19 mouse cellular contexts compared by ENCODE assay signal in the genomic region with DNA sequence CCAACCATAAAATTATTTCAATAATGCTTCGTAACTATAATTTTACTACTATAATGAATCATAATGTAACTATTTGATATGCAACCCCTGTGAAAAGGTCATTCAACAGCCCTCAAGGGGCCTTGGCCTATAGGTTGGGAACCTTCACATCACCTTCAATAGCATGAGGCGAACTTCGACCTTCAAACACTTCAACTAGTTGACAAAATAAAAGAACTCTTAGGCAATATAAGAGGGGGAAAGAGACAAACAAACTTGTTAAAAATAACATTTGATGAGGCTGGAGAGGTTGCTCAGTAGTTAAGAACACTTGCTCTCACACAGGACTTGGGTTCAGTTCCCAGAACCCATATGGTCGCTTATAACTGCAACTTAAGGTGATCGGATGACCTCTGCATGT. TPM values are rescaled to one million over a fixed set of nuclear protein-coding genes. Genes with fewer than 3 reads are reported as not detected.
DNase-seq lines count a peak whose midpoint lies in the region; ATAC-seq and TF ChIP-seq lines count a peak whose summit lies in the region.
"Had no signal": no experiment of that assay in that cellular context is flagged by ENCODE, and none has a peak within 500 bp of the region (broad histone marks: within the 10 kb centered on the region; RNA-seq: fewer than 3 reads in every experiment).

No protein-coding gene starts in this region.

- peaks cover 11% of the 10 kb centered on the region for H3K4me1 ChIP-seq in liver, adult 2 months (ENCODE audit: control insufficient read depth, insufficient read depth, low read length)
- H3K4me1 ChIP-seq in liver, embryonic 12.5 days, result peaks cover 46% of the 10 kb centered on the region
- peaks cover 24% of the 10 kb centered on the region for H3K4me1 ChIP-seq in liver, postnatal 0 days (ENCODE audit: insufficient read depth)
- H3K4me1 ChIP-seq in liver, embryonic 11.5 days (replicated peaks; ENCODE audit: control insufficient read depth, insufficient read depth, low read length), result peaks cover 10% of the 10 kb centered on the region

- DNase-seq in liver, adult 2 months (ENCODE audit: extremely low read depth, low read depth, low spot score), result peak; percentile 54
- no peak for DNase-seq in liver, postnatal 0 days
- DNase-seq in liver, embryonic 11.5 days (ENCODE audit: low spot score), result no peak
- DNase-seq: adrenal gland, adult 2 months; adrenal gland, adult 8-10 months; adrenal gland, postnatal 10 days; adrenal gland, postnatal 14 days; adrenal gland, postnatal 25 days; adrenal gland, postnatal 36 days; B cell, adult 2 months; cerebellum, adult 11 months; cerebellum, adult 11-12 months; cerebellum, adult 18-20 months had no signal

- no peak for TF ChIP-seq CTCF in liver, adult 2 months (IDR thresholded peaks at IDR 0.05; ENCODE audit: low read depth, low read length)
- TF ChIP-seq CTCF in liver, postnatal 0 days (IDR thresholded peaks at IDR 0.05; ENCODE audit: low read depth), result no peak

- WGBS in liver, adult 2 months, result 73% methylated on average over 5 of the region's 5 CpGs
- WGBS in liver, embryonic 12.5 days (ENCODE audit: insufficient replicate concordance), result 94% methylated on average over 5 of the region's 5 CpGs
- WGBS in liver, postnatal 0 days (ENCODE audit: insufficient replicate concordance), result 88% methylated on average over 5 of the region's 5 CpGs
- 94% methylated on average over 5 of the region's 5 CpGs for WGBS in liver, embryonic 11.5 days

- H3K9ac ChIP-seq in liver, adult 2 months (ENCODE audit: low read depth, low read length), result no peak overlapping the region
- no peak overlapping the region for H3K9ac ChIP-seq in liver, embryonic 12.5 days
- no peak overlapping the region for H3K9ac ChIP-seq in liver, postnatal 0 days (replicated peaks)
- no peak overlapping the region for H3K9ac ChIP-seq in liver, embryonic 11.5 days (ENCODE audit: low read depth, low read length)

- no peak for ATAC-seq in liver, embryonic 12.5 days
- peak; percentile 50; the same call in 1 of the 2 replicates for ATAC-seq in liver, postnatal 0 days
- no peak for ATAC-seq in liver, embryonic 11.5 days (replicated peaks; ENCODE audit: low FRiP score)
- ATAC-seq: activated CD4-positive, CD25-positive, alpha-beta regulatory T cell, adult 4 months; CD4-positive, CD25-positive, alpha-beta regulatory T cell, adult 4 months; Patski had no signal

- H3K9me3 ChIP-seq in liver, embryonic 12.5 days (replicated peaks), result no peaks in the 10 kb centered on the region
- H3K9me3 ChIP-seq in liver, postnatal 0 days (ENCODE audit: low read length), result no peaks in the 10 kb centered on the region
- H3K9me3 ChIP-seq in liver, embryonic 11.5 days (ENCODE audit: control insufficient read depth, low read length), result no peaks in the 10 kb centered on the region
- H3K9me3 ChIP-seq: G1E had no signal

- H3K27ac ChIP-seq in liver, adult 2 months (replicated peaks; ENCODE audit: insufficient read depth, low read depth, low read length), result no peak overlapping the region; the same call in 1 of the 2 replicates
- no peak overlapping the region for H3K27ac ChIP-seq in liver, embryonic 12.5 days
- H3K27ac ChIP-seq in liver, postnatal 0 days (ENCODE audit: low read depth), result peak overlapping the region; percentile 49
- H3K27ac ChIP-seq in liver, embryonic 11.5 days (ENCODE audit: low read depth, low read length), result no peak overlapping the region

- peaks cover 37% of the 10 kb centered on the region for H3K79me2 ChIP-seq in liver, adult 2 months (ENCODE audit: control insufficient read depth, insufficient read depth, low read length)

- no peak for TF ChIP-seq EP300 in liver, postnatal 0 days (IDR thresholded peaks at IDR 0.05; ENCODE audit: low read depth)

- no peak overlapping the region for H3K4me2 ChIP-seq in liver, embryonic 12.5 days
- no peak overlapping the region for H3K4me2 ChIP-seq in liver, postnatal 0 days (ENCODE audit: low read depth, low read length)
- no peak overlapping the region for H3K4me2 ChIP-seq in liver, embryonic 11.5 days

- H3K36me3 ChIP-seq in liver, adult 2 months (ENCODE audit: control insufficient read depth, insufficient read depth, low read length), result no peaks in the 10 kb centered on the region
- H3K36me3 ChIP-seq in liver, embryonic 12.5 days, result no peaks in the 10 kb centered on the region
- H3K36me3 ChIP-seq in liver, postnatal 0 days (replicated peaks; ENCODE audit: insufficient read depth, low read length), result no peaks in the 10 kb centered on the region
- no peaks in the 10 kb centered on the region for H3K36me3 ChIP-seq in liver, embryonic 11.5 days (ENCODE audit: control insufficient read depth, insufficient read depth, low read length)

- H3K27me3 ChIP-seq in liver, adult 2 months (ENCODE audit: control insufficient read depth, insufficient read depth, low read length), result no peaks in the 10 kb centered on the region
- H3K27me3 ChIP-seq in liver, embryonic 12.5 days (replicated peaks), result no peaks in the 10 kb centered on the region
- no peaks in the 10 kb centered on the region for H3K27me3 ChIP-seq in liver, postnatal 0 days (ENCODE audit: insufficient read depth, low read length)
- no peaks in the 10 kb centered on the region for H3K27me3 ChIP-seq in liver, embryonic 11.5 days (replicated peaks; ENCODE audit: control insufficient read depth, insufficient read depth, low read length)
- H3K27me3 ChIP-seq: CH12.LX, Patski had no signal

- no peak for TF ChIP-seq POLR2A in liver, adult 2 months (IDR thresholded peaks at IDR 0.05; ENCODE audit: extremely low read depth, insufficient read depth, low read length)

- no peak overlapping the region for H3K4me3 ChIP-seq in liver, adult 2 months (ENCODE audit: insufficient read depth, low read depth, low read length)
- H3K4me3 ChIP-seq in liver, embryonic 12.5 days, result no peak overlapping the region
- H3K4me3 ChIP-seq in liver, postnatal 0 days (ENCODE audit: low read depth, low read length), result no peak overlapping the region
- no peak overlapping the region for H3K4me3 ChIP-seq in liver, embryonic 11.5 days (ENCODE audit: low read depth, low read length)

RNA-seq across cellular contexts. Expression of a gene that starts 27.2 kb away (rescaled TPM):
- 195 and 214 TPM in 2 replicates for total RNA-seq in liver, adult 2 months (2014; rRNA removed)
- polyA plus RNA-seq in liver, adult 2 months (2012; rRNA removed), result 260 and 276 TPM in 2 replicates
- polyA plus RNA-seq in liver, embryonic 12.5 days (2016; fragmentation: Nextera tagmentation; extraction: Ambion mirVana), result 210 and 212 TPM in 2 replicates
- polyA plus RNA-seq in liver, postnatal 0 days (2015; fragmentation: Nextera tagmentation; extraction: Ambion mirVana), result 167 and 178 TPM in 2 replicates
- polyA plus RNA-seq in liver, embryonic 11.5 days (2014; fragmentation: Nextera tagmentation; extraction: Ambion mirVana), result 256 and 297 TPM in 2 replicates

RNA-seq across cellular contexts. Expression of a gene that starts 52.8 kb away (rescaled TPM):
- total RNA-seq in liver, adult 2 months (2014; rRNA removed), result 0.27 and 0.46 TPM in 2 replicates
- polyA plus RNA-seq in liver, adult 2 months (2012; rRNA removed), result 0.31 and 0.37 TPM in 2 replicates
- polyA plus RNA-seq in liver, embryonic 12.5 days (2016; fragmentation: Nextera tagmentation; extraction: Ambion mirVana), result 0.28 and 0.38 TPM in 2 replicates
- 0.69 and 0.99 TPM in 2 replicates for polyA plus RNA-seq in liver, postnatal 0 days (2015; fragmentation: Nextera tagmentation; extraction: Ambion mirVana)
- 1.4 and 1.5 TPM in 2 replicates for polyA plus RNA-seq in liver, embryonic 11.5 days (2014; fragmentation: Nextera tagmentation; extraction: Ambion mirVana)
- polyA plus RNA-seq: G1E, Patski had no signal
